Mouse (Mus musculus): Measurements from ENCODE around the gene Ispd.

- TF ChIP-seq CTCF (IDR thresholded peaks at IDR 0.05; ENCODE audit: borderline replicate concordance, extremely low read depth, insufficient read depth, insufficient read length): no peak
- TF ChIP-seq POLR2A (IDR thresholded peaks at IDR 0.05; ENCODE audit: borderline replicate concordance, extremely low read depth, insufficient read depth, insufficient read length, poor library complexity, severe bottlenecking): no peak
Observed at GRCm38 (mm10) chr12:36584828-36585227, 203.6 kb downstream of the Ispd start.

All from brain, embryonic 14.5 days (tissue).